Mouse (Mus musculus): ENCODE data around the gene Ube2r2. TPM values are rescaled to one million over a fixed set of nuclear protein-coding genes. Genes with fewer than 3 reads are reported as not detected.

The Ube2r2 gene
- polyA plus RNA-seq, 1 experiment from 2014 or later = 68.7 TPM

GRCm38 (mm10) chr4:41096794-41097193, 38.7 kb upstream of the Ube2r2 start:
- H3K9me3 ChIP-seq (ENCODE audit: control insufficient read depth, low read length) = no peaks in the 10 kb centered on the region
- H3K27me3 ChIP-seq (ENCODE audit: control insufficient read depth, insufficient read depth, low read length) = peaks cover 17% of the 10 kb centered on the region
- 90% methylated on average over 5 of the region's 5 CpGs for WGBS
- no peak overlapping the region for H3K9ac ChIP-seq
- no peak for DNase-seq (ENCODE audit: low spot score)
- H3K36me3 ChIP-seq (replicated peaks; ENCODE audit: control insufficient read depth, insufficient read depth) = no peaks in the 10 kb centered on the region
- H3K4me3 ChIP-seq (replicated peaks; ENCODE audit: low read length) = no peak overlapping the region
- ATAC-seq (ENCODE audit: low FRiP score) = no peak
- H3K27ac ChIP-seq = no peak overlapping the region
- no peak overlapping the region for H3K4me2 ChIP-seq (replicated peaks)
- H3K4me1 ChIP-seq (replicated peaks; ENCODE audit: control insufficient read depth, insufficient read depth, low read length) = peaks cover 5% of the 10 kb centered on the region

GRCm38 (mm10) chr4:41097381-41097780, 38.2 kb upstream of the Ube2r2 start:
- peak overlapping the region; percentile 94 for H3K4me2 ChIP-seq (replicated peaks)
- no peak overlapping the region for H3K27ac ChIP-seq
- H3K27me3 ChIP-seq (ENCODE audit: control insufficient read depth, insufficient read depth, low read length) = peaks cover 17% of the 10 kb centered on the region
- no peak for ATAC-seq (ENCODE audit: low FRiP score)
- WGBS = 49% methylated on average over 13 of the region's 13 CpGs
- no peaks in the 10 kb centered on the region for H3K36me3 ChIP-seq (replicated peaks; ENCODE audit: control insufficient read depth, insufficient read depth)
- H3K4me3 ChIP-seq (replicated peaks; ENCODE audit: low read length) = no peak overlapping the region; the same call in 1 of the 2 replicates
- H3K4me1 ChIP-seq (replicated peaks; ENCODE audit: control insufficient read depth, insufficient read depth, low read length) = peaks cover 5% of the 10 kb centered on the region
- H3K9me3 ChIP-seq (ENCODE audit: control insufficient read depth, low read length) = no peaks in the 10 kb centered on the region
- DNase-seq (ENCODE audit: low spot score) = no peak
- no peak overlapping the region for H3K9ac ChIP-seq

GRCm38 (mm10) chr4:41097871-41098576, 37.5 kb upstream of the Ube2r2 start, which contains the start of gene Aqp3:
Gene Aqp3 (minus strand): TSS chr4:41098183.
- Histone ChIP-seq H3K27me3 (ENCODE audit: control insufficient read depth, insufficient read depth, low read length) (peaks cover 17% of the 10 kb centered on the region), H3K27ac (no peak within 1 kb of the TSS), H3K9ac (peak within 1 kb of the TSS; percentile 70), H3K4me2 (replicated peaks) (peak within 1 kb of the TSS; percentile 94), H3K4me1 (replicated peaks; ENCODE audit: control insufficient read depth, insufficient read depth, low read length) (peaks cover 5% of the 10 kb centered on the region), H3K9me3 (ENCODE audit: control insufficient read depth, low read length) (no peaks in the 10 kb centered on the region), H3K36me3 (replicated peaks; ENCODE audit: control insufficient read depth, insufficient read depth) (no peaks in the 10 kb centered on the region), H3K4me3 (replicated peaks; ENCODE audit: low read length) (peak within 1 kb of the TSS; percentile 46)
- ATAC-seq (ENCODE audit: low FRiP score) (peak; percentile 54), DNase-seq (ENCODE audit: low spot score) (peak; percentile 42)
- WGBS = 1% methylated on average over 42 of the region's 42 CpGs

GRCm38 (mm10) chr4:41098577-41098951, 37.0 kb upstream of the Ube2r2 start:
- DNase-seq (ENCODE audit: low spot score) (peak; percentile 27), ATAC-seq (ENCODE audit: low FRiP score) (no peak; the same call in 1 of the 2 replicates)
- Histone ChIP-seq H3K4me1 (replicated peaks; ENCODE audit: control insufficient read depth, insufficient read depth, low read length) (peaks cover 5% of the 10 kb centered on the region), H3K9ac (peak overlapping the region; percentile 70), H3K9me3 (ENCODE audit: control insufficient read depth, low read length) (no peaks in the 10 kb centered on the region), H3K4me2 (replicated peaks) (peak overlapping the region; percentile 94), H3K4me3 (replicated peaks; ENCODE audit: low read length) (peak overlapping the region; percentile 46), H3K27ac (no peak overlapping the region), H3K27me3 (ENCODE audit: control insufficient read depth, insufficient read depth, low read length) (peaks cover 17% of the 10 kb centered on the region), H3K36me3 (replicated peaks; ENCODE audit: control insufficient read depth, insufficient read depth) (no peaks in the 10 kb centered on the region)
- WGBS = 15% methylated on average over 11 of the region's 11 CpGs

- H3K27ac ChIP-seq = no peak overlapping the region
- peaks cover 5% of the 10 kb centered on the region for H3K4me1 ChIP-seq (replicated peaks; ENCODE audit: control insufficient read depth, insufficient read depth, low read length)
- no peaks in the 10 kb centered on the region for H3K36me3 ChIP-seq (replicated peaks; ENCODE audit: control insufficient read depth, insufficient read depth)
- H3K4me2 ChIP-seq (replicated peaks) = no peak overlapping the region
- 9% methylated on average over 1 of the region's 1 CpGs for WGBS
- DNase-seq (ENCODE audit: low spot score) (no peak), ATAC-seq (ENCODE audit: low FRiP score) (no peak)
- H3K9me3 ChIP-seq (ENCODE audit: control insufficient read depth, low read length) = no peaks in the 10 kb centered on the region
- H3K9ac ChIP-seq = no peak overlapping the region
- no peak overlapping the region for H3K4me3 ChIP-seq (replicated peaks; ENCODE audit: low read length)
- H3K27me3 ChIP-seq (ENCODE audit: control insufficient read depth, insufficient read depth, low read length) = peaks cover 17% of the 10 kb centered on the region
These were observed 34.6 kb upstream of the Ube2r2 start for GRCm38 (mm10) chr4:41100986-41101385.

- H3K4me1 ChIP-seq (replicated peaks; ENCODE audit: control insufficient read depth, insufficient read depth, low read length) = peaks cover 5% of the 10 kb centered on the region
- no peak overlapping the region for H3K4me3 ChIP-seq (replicated peaks; ENCODE audit: low read length)
- ATAC-seq (ENCODE audit: low FRiP score) = no peak
- H3K9ac ChIP-seq = no peak overlapping the region
- H3K4me2 ChIP-seq (replicated peaks) = no peak overlapping the region
- H3K27me3 ChIP-seq (ENCODE audit: control insufficient read depth, insufficient read depth, low read length) = peaks cover 9% of the 10 kb centered on the region
- no peak for DNase-seq (ENCODE audit: low spot score)
- no peaks in the 10 kb centered on the region for H3K9me3 ChIP-seq (ENCODE audit: control insufficient read depth, low read length)
- H3K36me3 ChIP-seq (replicated peaks; ENCODE audit: control insufficient read depth, insufficient read depth) = no peaks in the 10 kb centered on the region
- no peak overlapping the region for H3K27ac ChIP-seq
These were observed 32.6 kb upstream of the Ube2r2 start for GRCm38 (mm10) chr4:41102901-41103300.

- Histone ChIP-seq H3K27me3 (ENCODE audit: control insufficient read depth, insufficient read depth, low read length) (no peaks in the 10 kb centered on the region), H3K36me3 (replicated peaks; ENCODE audit: control insufficient read depth, insufficient read depth) (no peaks in the 10 kb centered on the region), H3K27ac (no peak overlapping the region), H3K4me1 (replicated peaks; ENCODE audit: control insufficient read depth, insufficient read depth, low read length) (no peaks in the 10 kb centered on the region), H3K4me2 (replicated peaks) (no peak overlapping the region), H3K9ac (no peak overlapping the region), H3K9me3 (ENCODE audit: control insufficient read depth, low read length) (no peaks in the 10 kb centered on the region), H3K4me3 (replicated peaks; ENCODE audit: low read length) (no peak overlapping the region)
- ATAC-seq (ENCODE audit: low FRiP score) = no peak
- 68% methylated on average over 4 of the region's 4 CpGs for WGBS
- DNase-seq (ENCODE audit: low spot score) = no peak
These were observed 28.1 kb upstream of the Ube2r2 start for GRCm38 (mm10) chr4:41107440-41107839.

GRCm38 (mm10) chr4:41108717-41109425, 26.7 kb upstream of the Ube2r2 start:
- no peaks in the 10 kb centered on the region for H3K4me1 ChIP-seq (replicated peaks; ENCODE audit: control insufficient read depth, insufficient read depth, low read length)

GRCm38 (mm10) chr4:41114358-41115070, 21.0 kb upstream of the Ube2r2 start:
- no peak for DNase-seq (ENCODE audit: low spot score)
- 91% methylated on average over 9 of the region's 9 CpGs for WGBS
- Histone ChIP-seq H3K36me3 (replicated peaks; ENCODE audit: control insufficient read depth, insufficient read depth) (peaks cover 57% of the 10 kb centered on the region), H3K9me3 (ENCODE audit: control insufficient read depth, low read length) (no peaks in the 10 kb centered on the region), H3K4me2 (replicated peaks) (no peak overlapping the region), H3K4me3 (replicated peaks; ENCODE audit: low read length) (no peak overlapping the region), H3K27me3 (ENCODE audit: control insufficient read depth, insufficient read depth, low read length) (no peaks in the 10 kb centered on the region), H3K9ac (no peak overlapping the region), H3K27ac (no peak overlapping the region), H3K4me1 (replicated peaks; ENCODE audit: control insufficient read depth, insufficient read depth, low read length) (no peaks in the 10 kb centered on the region)
- ATAC-seq (ENCODE audit: low FRiP score) = no peak

More at GRCm38 (mm10) chr4:41108717-41109425, 26.7 kb upstream of the Ube2r2 start:
- no peak for DNase-seq (ENCODE audit: low spot score)
- no peaks in the 10 kb centered on the region for H3K9me3 ChIP-seq (ENCODE audit: control insufficient read depth, low read length)
- peaks cover 2% of the 10 kb centered on the region for H3K36me3 ChIP-seq (replicated peaks; ENCODE audit: control insufficient read depth, insufficient read depth)
- no peak overlapping the region for H3K4me2 ChIP-seq (replicated peaks)
- ATAC-seq (ENCODE audit: low FRiP score) = no peak
- no peak overlapping the region for H3K4me3 ChIP-seq (replicated peaks; ENCODE audit: low read length)
- 84% methylated on average over 10 of the region's 10 CpGs for WGBS
- no peak overlapping the region for H3K9ac ChIP-seq
- no peaks in the 10 kb centered on the region for H3K27me3 ChIP-seq (ENCODE audit: control insufficient read depth, insufficient read depth, low read length)
- no peak overlapping the region for H3K27ac ChIP-seq

All from hindbrain, embryonic 14.5 days (tissue).